ENCODE assay signal across 8 mouse cellular contexts in genomic region chr2:131186343-131186742, GRCm38 (mm10). TPM values are rescaled to one million over a fixed set of nuclear protein-coding genes. Genes with fewer than 3 reads are reported as not detected.
DNase-seq lines count a peak whose midpoint lies in the region; ATAC-seq and TF ChIP-seq lines count a peak whose summit lies in the region.

No protein-coding gene starts in this region.

- no peak for DNase-seq in kidney, adult 2 months
- no peak for DNase-seq in kidney, adult 18-20 months
- DNase-seq in cerebellum, postnatal 14 days = no peak
- DNase-seq in cerebellum, postnatal 4 days (ENCODE audit: low spot score in 2 of 2) = no peak
- no peak for DNase-seq in kidney, postnatal 25 days

- H3K27me3 ChIP-seq in kidney, adult 2 months (replicated peaks; ENCODE audit: control insufficient read depth, insufficient read depth, low read length) = no peaks in the 10 kb centered on the region
- H3K27me3 ChIP-seq in hindbrain, embryonic 12.5 days = peaks cover 3% of the 10 kb centered on the region; the same call in 1 of the 2 replicates
- no peaks in the 10 kb centered on the region for H3K27me3 ChIP-seq in midbrain, embryonic 12.5 days

- peak overlapping the region; percentile 83 for H3K9ac ChIP-seq in hindbrain, embryonic 12.5 days
- peak overlapping the region; percentile 82 for H3K9ac ChIP-seq in midbrain, embryonic 12.5 days (replicated peaks)

- WGBS in kidney, adult 2 months = 4% methylated on average over 14 of the region's 14 CpGs
- under 1% methylated on average over 14 of the region's 14 CpGs for WGBS in hindbrain, embryonic 12.5 days
- 1% methylated on average over 14 of the region's 14 CpGs for WGBS in midbrain, embryonic 12.5 days

- H3K4me2 ChIP-seq in hindbrain, embryonic 12.5 days (replicated peaks) = peak overlapping the region; percentile 70
- H3K4me2 ChIP-seq in midbrain, embryonic 12.5 days (replicated peaks) = peak overlapping the region; percentile 76

- no peaks in the 10 kb centered on the region for H3K9me3 ChIP-seq in hindbrain, embryonic 12.5 days (replicated peaks)
- no peaks in the 10 kb centered on the region for H3K9me3 ChIP-seq in midbrain, embryonic 12.5 days

- peak overlapping the region; percentile 71 for H3K4me3 ChIP-seq in kidney, adult 2 months (ENCODE audit: insufficient read depth, low read depth, low read length)
- H3K4me3 ChIP-seq in brown adipose tissue, adult 24 weeks (ENCODE audit: insufficient read depth, low read depth, low read length) = peak overlapping the region; percentile 65
- peak overlapping the region; percentile 67 for H3K4me3 ChIP-seq in hindbrain, embryonic 12.5 days
- peak overlapping the region; percentile 54 for H3K4me3 ChIP-seq in midbrain, embryonic 12.5 days

- no peaks in the 10 kb centered on the region for H3K36me3 ChIP-seq in kidney, adult 2 months (ENCODE audit: control insufficient read depth, insufficient read depth, low read length)
- H3K36me3 ChIP-seq in hindbrain, embryonic 12.5 days = no peaks in the 10 kb centered on the region
- 0 out of 2 replicates have a peak, but pooled peaks cover under 1% of the 10 kb centered on the region for H3K36me3 ChIP-seq in midbrain, embryonic 12.5 days

- peaks cover 7% of the 10 kb centered on the region; the same call in 1 of the 2 replicates for H3K4me1 ChIP-seq in kidney, adult 2 months (ENCODE audit: control insufficient read depth, insufficient read depth, low read length)
- H3K4me1 ChIP-seq in brown adipose tissue, adult 24 weeks (ENCODE audit: control insufficient read depth, insufficient read depth, insufficient read length, low read length) = no peaks in the 10 kb centered on the region; the same call in none of the 2 replicates
- H3K4me1 ChIP-seq in hindbrain, embryonic 12.5 days = peaks cover 41% of the 10 kb centered on the region
- peaks cover 47% of the 10 kb centered on the region for H3K4me1 ChIP-seq in midbrain, embryonic 12.5 days

- no peak; the same call in 1 of the 2 replicates for ATAC-seq in hindbrain, embryonic 12.5 days (ENCODE audit: low FRiP score)
- no peak for ATAC-seq in midbrain, embryonic 12.5 days (ENCODE audit: low FRiP score, low read depth)

- TF ChIP-seq POLR2A in kidney, adult 2 months (IDR thresholded peaks at IDR 0.05; ENCODE audit: low read depth, low read length) = no peak

- peak overlapping the region; percentile 76; the same call in 1 of the 2 replicates for H3K27ac ChIP-seq in kidney, adult 2 months (ENCODE audit: insufficient read depth, low read depth, low read length)
- no peak overlapping the region; the same call in 1 of the 2 replicates for H3K27ac ChIP-seq in brown adipose tissue, adult 24 weeks (replicated peaks; ENCODE audit: low read depth, low read length)
- H3K27ac ChIP-seq in hindbrain, embryonic 12.5 days = peak overlapping the region; percentile 76
- peak overlapping the region; percentile 75 for H3K27ac ChIP-seq in midbrain, embryonic 12.5 days (replicated peaks)

- TF ChIP-seq CTCF in kidney, adult 2 months (conservative IDR thresholded peaks at IDR 0.05; ENCODE audit: insufficient read depth, insufficient read length, low read depth, low read length) = no peak

RNA-seq across cellular contexts. Expression of gene Cdc25b, which starts 0.4 kb away (rescaled TPM):
- polyA plus RNA-seq in kidney, adult 2 months (2012; rRNA removed) = 12.9 TPM in 2 replicates
- 2.4 and 2.5 TPM in 2 replicates for polyA plus RNA-seq in brown adipose tissue, adult 24 weeks (2012; ENCODE audit: insufficient read depth, insufficient read length, missing spikeins)
- polyA plus RNA-seq in hindbrain, embryonic 12.5 days (2016; fragmentation: Nextera tagmentation; extraction: Ambion mirVana) = 69.8 and 85.7 TPM in 2 replicates
- polyA plus RNA-seq in midbrain, embryonic 12.5 days (2016; fragmentation: Nextera tagmentation; extraction: Ambion mirVana) = 107 and 111 TPM in 2 replicates

RNA-seq across cellular contexts. Expression of gene Spef1, which starts 0.7 kb away (rescaled TPM):
- polyA plus RNA-seq in kidney, adult 2 months (2012; rRNA removed) = 4.6 and 5.2 TPM in 2 replicates
- polyA plus RNA-seq in brown adipose tissue, adult 24 weeks (2012; ENCODE audit: insufficient read depth, insufficient read length, missing spikeins) = 5.3 and 9.2 TPM in 2 replicates
- polyA plus RNA-seq in hindbrain, embryonic 12.5 days (2016; fragmentation: Nextera tagmentation; extraction: Ambion mirVana) = 8.9 and 9.2 TPM in 2 replicates
- 9.0 and 9.7 TPM in 2 replicates for polyA plus RNA-seq in midbrain, embryonic 12.5 days (2016; fragmentation: Nextera tagmentation; extraction: Ambion mirVana)

RNA-seq across cellular contexts. Expression of gene Cenpb, which starts 6.5 kb away (rescaled TPM):
- polyA plus RNA-seq in kidney, adult 2 months (2012; rRNA removed) = 95.3 and 105 TPM in 2 replicates
- polyA plus RNA-seq in brown adipose tissue, adult 24 weeks (2012; ENCODE audit: insufficient read depth, insufficient read length, missing spikeins) = 78.2 and 99.0 TPM in 2 replicates
- 18.3 and 18.5 TPM in 2 replicates for polyA plus RNA-seq in hindbrain, embryonic 12.5 days (2016; fragmentation: Nextera tagmentation; extraction: Ambion mirVana)
- polyA plus RNA-seq in midbrain, embryonic 12.5 days (2016; fragmentation: Nextera tagmentation; extraction: Ambion mirVana) = 16.2 and 17.4 TPM in 2 replicates

RNA-seq across cellular contexts. Expression of gene Ap5s1, which starts 20.5 kb away (rescaled TPM):
- 48.5 and 51.6 TPM in 2 replicates for polyA plus RNA-seq in kidney, adult 2 months (2012; rRNA removed)
- polyA plus RNA-seq in brown adipose tissue, adult 24 weeks (2012; ENCODE audit: insufficient read depth, insufficient read length, missing spikeins) = 15.9 and 26.0 TPM in 2 replicates
- 28.4 and 29.1 TPM in 2 replicates for polyA plus RNA-seq in hindbrain, embryonic 12.5 days (2016; fragmentation: Nextera tagmentation; extraction: Ambion mirVana)
- polyA plus RNA-seq in midbrain, embryonic 12.5 days (2016; fragmentation: Nextera tagmentation; extraction: Ambion mirVana) = 25.6 and 28.7 TPM in 2 replicates

RNA-seq across cellular contexts. Expression of gene 1700037H04Rik, which starts 26.5 kb away (rescaled TPM):
- polyA plus RNA-seq in kidney, adult 2 months (2012; rRNA removed) = 107 and 112 TPM in 2 replicates
- polyA plus RNA-seq in brown adipose tissue, adult 24 weeks (2012; ENCODE audit: insufficient read depth, insufficient read length, missing spikeins) = 426 and 428 TPM in 2 replicates
- polyA plus RNA-seq in hindbrain, embryonic 12.5 days (2016; fragmentation: Nextera tagmentation; extraction: Ambion mirVana) = 87.4 and 89.7 TPM in 2 replicates
- polyA plus RNA-seq in midbrain, embryonic 12.5 days (2016; fragmentation: Nextera tagmentation; extraction: Ambion mirVana) = 92.2 and 98.3 TPM in 2 replicates
